Mouse (Mus musculus): ENCODE data around the gene Ddx43. TPM values are rescaled to one million over a fixed set of nuclear protein-coding genes. Genes with fewer than 3 reads are reported as not detected.

Ddx43 gene
- polyA plus RNA-seq, 1 experiment from 2014 or later, result not detected

GRCm38 (mm10) chr9:78451382-78451781 is 55.8 kb downstream of the Ddx43 start:
- Histone ChIP-seq H3K27ac (replicated peaks; ENCODE audit: low read depth, low read length) (no peak overlapping the region), H3K36me3 (replicated peaks; ENCODE audit: control insufficient read depth, insufficient read depth, low read depth, low read length) (no peaks in the 10 kb centered on the region), H3K4me3 (ENCODE audit: low read depth, low read length) (no peak overlapping the region), H3K4me2 (ENCODE audit: low read depth, low read length) (no peak overlapping the region), H3K9me3 (replicated peaks; ENCODE audit: control insufficient read depth, low read length) (no peaks in the 10 kb centered on the region), H3K27me3 (ENCODE audit: control insufficient read depth, insufficient read depth, low read length) (no peaks in the 10 kb centered on the region), H3K9ac (replicated peaks; ENCODE audit: low read length) (no peak overlapping the region), H3K4me1 (ENCODE audit: control insufficient read depth, insufficient read depth, low read length) (no peaks in the 10 kb centered on the region)
- no peak for ATAC-seq (replicated peaks; ENCODE audit: insufficient number of reproducible peaks, low FRiP score, low TSS enrichment, low read depth)
- 91% methylated on average over 4 of the region's 4 CpGs for WGBS
- DNase-seq (ENCODE audit: low spot score), result no peak

- Histone ChIP-seq H3K4me3 (ENCODE audit: low read depth, low read length) (no peak overlapping the region), H3K9me3 (replicated peaks; ENCODE audit: control insufficient read depth, low read length) (no peaks in the 10 kb centered on the region), H3K36me3 (replicated peaks; ENCODE audit: control insufficient read depth, insufficient read depth, low read depth, low read length) (no peaks in the 10 kb centered on the region; the same call in none of the 2 replicates), H3K4me2 (ENCODE audit: low read depth, low read length) (no peak overlapping the region), H3K9ac (replicated peaks; ENCODE audit: low read length) (no peak overlapping the region), H3K4me1 (ENCODE audit: control insufficient read depth, insufficient read depth, low read length) (no peaks in the 10 kb centered on the region), H3K27me3 (ENCODE audit: control insufficient read depth, insufficient read depth, low read length) (no peaks in the 10 kb centered on the region), H3K27ac (replicated peaks; ENCODE audit: low read depth, low read length) (no peak overlapping the region)
- no peak for DNase-seq (ENCODE audit: low spot score)
- 88% methylated on average over 8 of the region's 8 CpGs for WGBS
- ATAC-seq (replicated peaks; ENCODE audit: insufficient number of reproducible peaks, low FRiP score, low TSS enrichment, low read depth), result no peak
Observed at GRCm38 (mm10) chr9:78457026-78457425, 61.4 kb downstream of the Ddx43 start.

GRCm38 (mm10) chr9:78463337-78463736 is 67.8 kb downstream of the Ddx43 start:
- no peak overlapping the region for H3K4me3 ChIP-seq (ENCODE audit: low read depth, low read length)
- H3K9me3 ChIP-seq (replicated peaks; ENCODE audit: control insufficient read depth, low read length), result no peaks in the 10 kb centered on the region
- no peaks in the 10 kb centered on the region; the same call in none of the 2 replicates for H3K36me3 ChIP-seq (replicated peaks; ENCODE audit: control insufficient read depth, insufficient read depth, low read depth, low read length)
- no peak overlapping the region for H3K9ac ChIP-seq (replicated peaks; ENCODE audit: low read length)
- no peak overlapping the region for H3K4me2 ChIP-seq (ENCODE audit: low read depth, low read length)
- no peaks in the 10 kb centered on the region for H3K27me3 ChIP-seq (ENCODE audit: control insufficient read depth, insufficient read depth, low read length)
- DNase-seq (ENCODE audit: low spot score) (no peak), ATAC-seq (replicated peaks; ENCODE audit: insufficient number of reproducible peaks, low FRiP score, low TSS enrichment, low read depth) (no peak)
- H3K27ac ChIP-seq (replicated peaks; ENCODE audit: low read depth, low read length), result no peak overlapping the region
- H3K4me1 ChIP-seq (ENCODE audit: control insufficient read depth, insufficient read depth, low read length), result no peaks in the 10 kb centered on the region
- 94% methylated on average over 4 of the region's 4 CpGs for WGBS

DNA sequence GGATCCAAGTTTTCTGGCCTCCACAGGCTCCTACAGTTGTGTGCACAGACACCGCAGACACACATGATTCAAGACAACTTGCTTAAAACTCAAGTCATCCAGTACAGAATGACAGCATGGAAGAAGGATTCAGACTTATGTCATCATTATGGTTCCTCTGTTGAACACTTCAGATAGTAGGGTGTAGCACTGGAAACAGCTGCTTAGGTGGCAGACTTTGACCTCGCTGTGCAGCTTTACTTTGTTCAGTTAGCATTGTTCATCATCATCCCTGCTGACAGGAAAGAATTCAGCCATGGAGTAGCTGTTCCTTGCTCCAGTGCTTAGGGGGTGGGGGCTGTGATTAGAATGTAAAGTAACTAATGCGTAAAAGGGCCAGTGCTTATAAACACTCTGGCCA is 70.1 kb downstream of the Ddx43 start:
- Histone ChIP-seq H3K36me3 (replicated peaks; ENCODE audit: control insufficient read depth, insufficient read depth, low read depth, low read length) (no peaks in the 10 kb centered on the region; the same call in 1 of the 2 replicates), H3K9ac (replicated peaks; ENCODE audit: low read length) (no peak overlapping the region), H3K27me3 (ENCODE audit: control insufficient read depth, insufficient read depth, low read length) (no peaks in the 10 kb centered on the region), H3K4me1 (ENCODE audit: control insufficient read depth, insufficient read depth, low read length) (no peaks in the 10 kb centered on the region), H3K4me2 (ENCODE audit: low read depth, low read length) (no peak overlapping the region), H3K9me3 (replicated peaks; ENCODE audit: control insufficient read depth, low read length) (no peaks in the 10 kb centered on the region), H3K4me3 (ENCODE audit: low read depth, low read length) (no peak overlapping the region), H3K27ac (replicated peaks; ENCODE audit: low read depth, low read length) (no peak overlapping the region)
- DNase-seq (ENCODE audit: low spot score), result no peak
- ATAC-seq (replicated peaks; ENCODE audit: insufficient number of reproducible peaks, low FRiP score, low TSS enrichment, low read depth), result no peak
- 93% methylated on average over 3 of the region's 3 CpGs for WGBS

Other genes starting within 250 kb of the Ddx43 start
- gene Gsta4, start 213.0 kb upstream of the Ddx43 start, polyA plus RNA-seq (2014; fragmentation: Nextera tagmentation; extraction: Ambion mirVana), result 120 and 124 TPM in 2 replicates
- gene Gsta1, start 165.1 kb upstream of the Ddx43 start, polyA plus RNA-seq (2014; fragmentation: Nextera tagmentation; extraction: Ambion mirVana), result not detected in 2 replicates
- not detected in 2 replicates for gene Gm3776, start 138.6 kb upstream of the Ddx43 start, polyA plus RNA-seq (2014; fragmentation: Nextera tagmentation; extraction: Ambion mirVana)
- not detected in 2 replicates for gene Gm10639, start 105.9 kb upstream of the Ddx43 start, polyA plus RNA-seq (2014; fragmentation: Nextera tagmentation; extraction: Ambion mirVana)
- not detected in 2 replicates for gene Omt2a, start 81.0 kb upstream of the Ddx43 start, polyA plus RNA-seq (2014; fragmentation: Nextera tagmentation; extraction: Ambion mirVana)
- gene Omt2b, start 68.2 kb upstream of the Ddx43 start, polyA plus RNA-seq (2014; fragmentation: Nextera tagmentation; extraction: Ambion mirVana), result not detected in 2 replicates
- not detected in 2 replicates for gene Gsta2, start 40.0 kb upstream of the Ddx43 start, polyA plus RNA-seq (2014; fragmentation: Nextera tagmentation; extraction: Ambion mirVana)
- not detected in 2 replicates for gene Dppa5a, start 27.6 kb upstream of the Ddx43 start, polyA plus RNA-seq (2014; fragmentation: Nextera tagmentation; extraction: Ambion mirVana)
- 1.4 and 1.9 TPM in 2 replicates for gene Ooep, start 17.1 kb upstream of the Ddx43 start, polyA plus RNA-seq (2014; fragmentation: Nextera tagmentation; extraction: Ambion mirVana)
- gene Cgas, start 47.5 kb downstream of the Ddx43 start, polyA plus RNA-seq (2014; fragmentation: Nextera tagmentation; extraction: Ambion mirVana), result 0.84 and 0.92 TPM in 2 replicates
- gene Mto1, start 52.4 kb downstream of the Ddx43 start, polyA plus RNA-seq (2014; fragmentation: Nextera tagmentation; extraction: Ambion mirVana), result 21.4 and 24.7 TPM in 2 replicates
- 0.32 and 0.70 TPM in 2 replicates for gene Gm17324, start 53.0 kb downstream of the Ddx43 start, polyA plus RNA-seq (2014; fragmentation: Nextera tagmentation; extraction: Ambion mirVana)
- gene Eef1a1, start 93.4 kb downstream of the Ddx43 start, polyA plus RNA-seq (2014; fragmentation: Nextera tagmentation; extraction: Ambion mirVana), result 5,291 and 5,417 TPM in 2 replicates
- gene Slc17a5, start 192.3 kb downstream of the Ddx43 start, polyA plus RNA-seq (2014; fragmentation: Nextera tagmentation; extraction: Ambion mirVana), result 11.8 and 13.8 TPM in 2 replicates
- gene Cd109, start 219.8 kb downstream of the Ddx43 start, polyA plus RNA-seq (2014; fragmentation: Nextera tagmentation; extraction: Ambion mirVana), result 6.0 and 6.2 TPM in 2 replicates